Mouse (Mus musculus) lung, adult 2 months (tissue): Measurements from ENCODE around the gene 1700123O20Rik.
A peak's percentile ranks its signal among the peaks of the same experiment; 100 is the strongest.

Experiments
- CTCF ChIP-seq: fragments of 200-500 bp; IDR thresholded peaks from 2 replicates; pipeline ENCODE4 v1.5.1; 2011; ENCODE audit warnings: mild to moderate bottlenecking, low read length, control low read depth; ENCODE audit not compliant: insufficient read depth
- POLR2A ChIP-seq: fragments of 200-500 bp; IDR thresholded peaks from 2 replicates; pipeline ENCODE4 v1.6.1; 2011; ENCODE audit warnings: low read depth, mild to moderate bottlenecking, control low read depth, low read length, borderline replicate concordance; ENCODE audit errors: extremely low read depth

GRCm38 (mm10) chr14:54686063-54686521, at the start of gene 1700123O20Rik:
- TF ChIP-seq CTCF (no peak; the same call in 1 of the 2 replicates), POLR2A (peak; percentile 57; the same call in 1 of the 2 replicates)
